Mouse (Mus musculus) bone marrow macrophage, adult 2 months (primary cell): ENCODE measurements around the gene Fgfr2.

Experiments used
- CTCF ChIP-seq: IDR thresholded peaks from 2 replicates; pipeline ENCODE4 v1.5.1; 2012; ENCODE audit warnings: low read depth, mild to moderate bottlenecking, low read length, moderate library complexity
- POLR2A ChIP-seq: IDR thresholded peaks from 2 replicates; pipeline ENCODE4 v1.6.1; 2012; ENCODE audit warnings: mild to moderate bottlenecking, low read depth, low read length, borderline replicate concordance

- no peak for TF ChIP-seq CTCF
- no peak for TF ChIP-seq POLR2A
Measured at GRCm38 (mm10) chr7:130867256-130867655, 2255.9 kb downstream of the Fgfr2 start.
